Mouse (Mus musculus) limb, embryonic 14.5 days (tissue): Measurements from ENCODE around the gene Arpc1b. TPM values are rescaled to one million over a fixed set of nuclear protein-coding genes. Genes with fewer than 3 reads are reported as not detected.
"Not testable (repeated sequence)": the region's sequence is repeated elsewhere in the genome, so short reads cannot be mapped to it uniquely, and the experiment has no call there.

Experiments
- ATAC-seq: fragments of 200-750 bp; cut with Nextera tagmentation; 2 replicates; pipeline ENCODE4 v1.8.0; 2017; ENCODE audit warnings: low read depth, moderate number of reproducible peaks, moderate TSS enrichment; ENCODE audit not compliant: low FRiP score
- DNase-seq: peaks from one replicate; pipeline ENCODE4 v3.0.0-alpha.2; 2015; ENCODE audit warnings: low spot score
- H3K27ac ChIP-seq: fragments of 300-500 bp; sonication (generic); replicated peaks from 2 replicates; pipeline ENCODE4 v1.5.1; 2014; ENCODE audit warnings: low read depth, mild to moderate bottlenecking, low read length, moderate library complexity, mixed read lengths
- H3K27me3 ChIP-seq: fragments of 300-500 bp; sonication (generic); 2 replicates; pipeline ENCODE4 v1.6.1; 2014; ENCODE audit warnings: low read length, mixed read lengths; ENCODE audit not compliant: control insufficient read depth, insufficient read depth
- H3K36me3 ChIP-seq: fragments of 300-500 bp; sonication (generic); 2 replicates; pipeline ENCODE4 v1.6.1; 2014; ENCODE audit warnings: mild to moderate bottlenecking, low read length, moderate library complexity, mixed read lengths; ENCODE audit not compliant: control insufficient read depth, insufficient read depth
- H3K4me1 ChIP-seq: fragments of 300-500 bp; sonication (generic); 2 replicates; pipeline ENCODE4 v1.6.1; 2014; ENCODE audit warnings: antibody characterized with exemption, low read length, mixed read lengths; ENCODE audit not compliant: control insufficient read depth, insufficient read depth
- H3K4me2 ChIP-seq: fragments of 300-500 bp; sonication (generic); replicated peaks from 2 replicates; pipeline ENCODE4 v1.6.1; 2014; ENCODE audit warnings: low read depth, mild to moderate bottlenecking, low read length, moderate library complexity; ENCODE audit not compliant: severe bottlenecking
- H3K4me3 ChIP-seq: fragments of 300-500 bp; sonication (generic); replicated peaks from 2 replicates; pipeline ENCODE4 v1.5.1; 2014; ENCODE audit warnings: low read length
- H3K9ac ChIP-seq: fragments of 300-500 bp; sonication (generic); 2 replicates; pipeline ENCODE4 v1.6.1; 2014; ENCODE audit warnings: mild to moderate bottlenecking, low read depth, low read length, moderate library complexity; ENCODE audit not compliant: severe bottlenecking
- H3K9me3 ChIP-seq: fragments of 300-500 bp; sonication (generic); 2 replicates; pipeline ENCODE4 v1.6.1; 2016; ENCODE audit warnings: low read length; ENCODE audit not compliant: control insufficient read depth
- POLR2A ChIP-seq: fragments of 200-500 bp; IDR thresholded peaks from 2 replicates; pipeline ENCODE4 v1.8.0; 2012; ENCODE audit warnings: inconsistent platforms, mild to moderate bottlenecking, moderate library complexity, borderline replicate concordance; ENCODE audit not compliant: insufficient read depth, insufficient read length; ENCODE audit errors: extremely low read depth
- WGBS: fragments of 180-500 bp; shearing (Covaris S2); extraction: QIAGEN DNeasy Blood & Tissue Kit; methylation state at CpG from one replicate; pipeline ENCODE4 v1.1.7; 2014; 5-methylcytosine and 5-hydroxymethylcytosine counted together
- polyA plus RNA-seq, 2 experiments: library from polyadenylated mRNA; depleted of rRNA in 1 of 2; stranded (reverse) in 1 of 2; unstranded in 1 of 2; fragments of >200 nt; fragmentation: Nextera tagmentation in 1 of 2; extraction: Ambion mirVana in 1 of 2; gene quantifications; 2 replicates each; pipeline versions ENCODE4 v1.2.1 to v1.2.3; 2012 to 2014

Arpc1b gene
- polyA plus RNA-seq, 2 experiments, result 214 to 340 TPM

- Histone ChIP-seq H3K4me3 (no peak overlapping the region), H3K4me1 (peaks cover 7% of the 10 kb centered on the region), H3K36me3 (peaks cover 34% of the 10 kb centered on the region), H3K9me3 (no peaks in the 10 kb centered on the region), H3K4me2 (no peak overlapping the region), H3K27ac (no peak overlapping the region), H3K27me3 (no peaks in the 10 kb centered on the region), H3K9ac (no peak overlapping the region)
- 94% methylated on average over 2 of the region's 2 CpGs for whole genome bisulfite sequencing
- no peak for ATAC-seq
- DNase-seq, result no peak
- no peak for TF ChIP-seq POLR2A
Measured at GRCm38 (mm10) chr5:145088186-145088585, 25.8 kb upstream of the Arpc1b start.

- peaks cover 2% of the 10 kb centered on the region for H3K4me1 ChIP-seq
- ATAC-seq (no peak), DNase-seq (no peak)
- H3K9me3 ChIP-seq, result no peaks in the 10 kb centered on the region
- peaks cover 45% of the 10 kb centered on the region for H3K36me3 ChIP-seq
- H3K4me3 ChIP-seq, result no peak overlapping the region
- H3K4me2 ChIP-seq, result no peak overlapping the region
- no peaks in the 10 kb centered on the region for H3K27me3 ChIP-seq
- no peak for TF ChIP-seq POLR2A
- WGBS, result 90% methylated on average over 3 of the region's 3 CpGs
- H3K9ac ChIP-seq, result no peak overlapping the region
- no peak overlapping the region for H3K27ac ChIP-seq
Measured at GRCm38 (mm10) chr5:145089878-145090277, 24.1 kb upstream of the Arpc1b start.

GRCm38 (mm10) chr5:145096195-145096594 lies 17.8 kb upstream of the Arpc1b start:
- no peak for DNase-seq
- Histone ChIP-seq H3K4me1 (no peaks in the 10 kb centered on the region), H3K27me3 (no peaks in the 10 kb centered on the region), H3K36me3 (peaks cover 93% of the 10 kb centered on the region), H3K9ac (no peak overlapping the region), H3K4me3 (no peak overlapping the region), H3K9me3 (no peaks in the 10 kb centered on the region), H3K27ac (no peak overlapping the region), H3K4me2 (no peak overlapping the region)
- TF ChIP-seq POLR2A, result no peak
- 84% methylated on average over 4 of the region's 4 CpGs for WGBS
- ATAC-seq, result no peak

GRCm38 (mm10) chr5:145098340-145098821 lies 15.6 kb upstream of the Arpc1b start:
- H3K27ac ChIP-seq, result no peak overlapping the region
- H3K4me2 ChIP-seq, result no peak overlapping the region
- H3K4me1 ChIP-seq, result no peaks in the 10 kb centered on the region
- WGBS, result 92% methylated on average over 10 of the region's 10 CpGs
- no peak for DNase-seq
- H3K36me3 ChIP-seq, result peaks cover 91% of the 10 kb centered on the region
- H3K9me3 ChIP-seq, result no peaks in the 10 kb centered on the region
- no peak overlapping the region for H3K9ac ChIP-seq
- no peak for ATAC-seq
- no peak overlapping the region for H3K4me3 ChIP-seq
- H3K27me3 ChIP-seq, result no peaks in the 10 kb centered on the region
- TF ChIP-seq POLR2A, result no peak

GRCm38 (mm10) chr5:145100960-145101359 lies 13.1 kb upstream of the Arpc1b start:
- 95% methylated on average over 9 of the region's 9 CpGs for WGBS
- no peak overlapping the region for H3K9ac ChIP-seq
- H3K4me2 ChIP-seq, result no peak overlapping the region
- no peak overlapping the region for H3K27ac ChIP-seq
- no peak for TF ChIP-seq POLR2A
- ATAC-seq (no peak), DNase-seq (no peak)
- no peaks in the 10 kb centered on the region for H3K4me1 ChIP-seq
- peaks cover 96% of the 10 kb centered on the region for H3K36me3 ChIP-seq
- no peaks in the 10 kb centered on the region for H3K9me3 ChIP-seq
- no peak overlapping the region for H3K4me3 ChIP-seq
- H3K27me3 ChIP-seq, result no peaks in the 10 kb centered on the region

GRCm38 (mm10) chr5:145101451-145101850 lies 12.6 kb upstream of the Arpc1b start:
- H3K4me3 ChIP-seq, H3K9me3 ChIP-seq, DNase-seq, H3K27ac ChIP-seq, ATAC-seq, H3K27me3 ChIP-seq, H3K4me2 ChIP-seq, H3K4me1 ChIP-seq, H3K9ac ChIP-seq: not testable (repeated sequence)
- 99% methylated on average over 11 of the region's 11 CpGs for WGBS
- peaks cover 96% of the 10 kb centered on the region for H3K36me3 ChIP-seq
